Mouse (Mus musculus): ENCODE measurements around the gene Gm29776. TPM values are rescaled to one million over a fixed set of nuclear protein-coding genes. Genes with fewer than 3 reads are reported as not detected.

Gm29776 gene
- polyA plus RNA-seq, 1 experiment from 2014 or later: 0.20 TPM

GRCm38 (mm10) chr14:54732206-54732605 is 33.6 kb upstream of the Gm29776 start:
- H3K9me3 ChIP-seq (ENCODE audit: control insufficient read depth, low read length): no peaks in the 10 kb centered on the region
- H3K4me1 ChIP-seq (ENCODE audit: control insufficient read depth, insufficient read depth, low read length): no peaks in the 10 kb centered on the region
- 94% methylated on average over 8 of the region's 8 CpGs for WGBS
- H3K4me3 ChIP-seq (ENCODE audit: low read depth, low read length): no peak overlapping the region
- H3K27me3 ChIP-seq (ENCODE audit: control insufficient read depth, insufficient read depth, low read length): no peaks in the 10 kb centered on the region
- H3K36me3 ChIP-seq (ENCODE audit: control insufficient read depth, insufficient read depth, low read length): no peaks in the 10 kb centered on the region
- no peak overlapping the region for H3K9ac ChIP-seq (replicated peaks; ENCODE audit: low read depth, low read length)
- ATAC-seq (ENCODE audit: low read depth): no peak
- H3K4me2 ChIP-seq (ENCODE audit: low read depth, low read length): no peak overlapping the region
- no peak overlapping the region for H3K27ac ChIP-seq (ENCODE audit: low read depth, low read length)

GRCm38 (mm10) chr14:54730305-54730704 is 31.7 kb upstream of the Gm29776 start:
- Histone ChIP-seq H3K27me3 (ENCODE audit: control insufficient read depth, insufficient read depth, low read length) (no peaks in the 10 kb centered on the region), H3K36me3 (ENCODE audit: control insufficient read depth, insufficient read depth, low read length) (no peaks in the 10 kb centered on the region)
- WGBS: 95% methylated on average over 6 of the region's 6 CpGs

GRCm38 (mm10) chr14:54728823-54729653 is 30.4 kb upstream of the Gm29776 start:
- H3K4me1 ChIP-seq (ENCODE audit: control insufficient read depth, insufficient read depth, low read length): no peaks in the 10 kb centered on the region
- ATAC-seq (ENCODE audit: low read depth): no peak
- no peak overlapping the region for H3K9ac ChIP-seq (replicated peaks; ENCODE audit: low read depth, low read length)
- H3K36me3 ChIP-seq (ENCODE audit: control insufficient read depth, insufficient read depth, low read length): no peaks in the 10 kb centered on the region
- no peaks in the 10 kb centered on the region for H3K9me3 ChIP-seq (ENCODE audit: control insufficient read depth, low read length)
- H3K4me3 ChIP-seq (ENCODE audit: low read depth, low read length): no peak overlapping the region
- no peak overlapping the region for H3K27ac ChIP-seq (ENCODE audit: low read depth, low read length)
- H3K4me2 ChIP-seq (ENCODE audit: low read depth, low read length): no peak overlapping the region
- no peaks in the 10 kb centered on the region for H3K27me3 ChIP-seq (ENCODE audit: control insufficient read depth, insufficient read depth, low read length)
- 74% methylated on average over 13 of the region's 13 CpGs for WGBS

More at GRCm38 (mm10) chr14:54730305-54730704, 31.7 kb upstream of the Gm29776 start:
- no peaks in the 10 kb centered on the region for H3K9me3 ChIP-seq (ENCODE audit: control insufficient read depth, low read length)
- no peak overlapping the region for H3K4me2 ChIP-seq (ENCODE audit: low read depth, low read length)
- no peak overlapping the region for H3K4me3 ChIP-seq (ENCODE audit: low read depth, low read length)
- no peak overlapping the region for H3K27ac ChIP-seq (ENCODE audit: low read depth, low read length)
- H3K4me1 ChIP-seq (ENCODE audit: control insufficient read depth, insufficient read depth, low read length): no peaks in the 10 kb centered on the region
- H3K9ac ChIP-seq (replicated peaks; ENCODE audit: low read depth, low read length): no peak overlapping the region
- ATAC-seq (ENCODE audit: low read depth): no peak

- no peak overlapping the region for H3K27ac ChIP-seq (ENCODE audit: low read depth, low read length)
- 80% methylated on average over 5 of the region's 5 CpGs for WGBS
- H3K27me3 ChIP-seq (ENCODE audit: control insufficient read depth, insufficient read depth, low read length): no peaks in the 10 kb centered on the region
- no peaks in the 10 kb centered on the region for H3K4me1 ChIP-seq (ENCODE audit: control insufficient read depth, insufficient read depth, low read length)
- no peaks in the 10 kb centered on the region for H3K9me3 ChIP-seq (ENCODE audit: control insufficient read depth, low read length)
- no peak for ATAC-seq (ENCODE audit: low read depth)
- no peaks in the 10 kb centered on the region for H3K36me3 ChIP-seq (ENCODE audit: control insufficient read depth, insufficient read depth, low read length)
- no peak overlapping the region for H3K4me2 ChIP-seq (ENCODE audit: low read depth, low read length)
- no peak overlapping the region for H3K9ac ChIP-seq (replicated peaks; ENCODE audit: low read depth, low read length)
- no peak overlapping the region for H3K4me3 ChIP-seq (ENCODE audit: low read depth, low read length)
Measured at GRCm38 (mm10) chr14:54727565-54727964, 28.9 kb upstream of the Gm29776 start.

- Histone ChIP-seq H3K4me1 (ENCODE audit: control insufficient read depth, insufficient read depth, low read length) (no peaks in the 10 kb centered on the region), H3K27ac (ENCODE audit: low read depth, low read length) (no peak overlapping the region), H3K36me3 (ENCODE audit: control insufficient read depth, insufficient read depth, low read length) (no peaks in the 10 kb centered on the region), H3K4me2 (ENCODE audit: low read depth, low read length) (no peak overlapping the region), H3K4me3 (ENCODE audit: low read depth, low read length) (no peak overlapping the region), H3K9me3 (ENCODE audit: control insufficient read depth, low read length) (no peaks in the 10 kb centered on the region), H3K27me3 (ENCODE audit: control insufficient read depth, insufficient read depth, low read length) (no peaks in the 10 kb centered on the region), H3K9ac (replicated peaks; ENCODE audit: low read depth, low read length) (no peak overlapping the region)
- 83% methylated on average over 6 of the region's 6 CpGs for WGBS
- ATAC-seq (ENCODE audit: low read depth): no peak
Measured at GRCm38 (mm10) chr14:54724049-54724448, 25.4 kb upstream of the Gm29776 start.

GRCm38 (mm10) chr14:54721711-54722110 is 23.1 kb upstream of the Gm29776 start:
- no peak overlapping the region for H3K27ac ChIP-seq (ENCODE audit: low read depth, low read length)
- no peaks in the 10 kb centered on the region for H3K9me3 ChIP-seq (ENCODE audit: control insufficient read depth, low read length)
- no peak overlapping the region for H3K4me2 ChIP-seq (ENCODE audit: low read depth, low read length)
- no peak overlapping the region for H3K9ac ChIP-seq (replicated peaks; ENCODE audit: low read depth, low read length)
- H3K4me1 ChIP-seq (ENCODE audit: control insufficient read depth, insufficient read depth, low read length): no peaks in the 10 kb centered on the region
- no peaks in the 10 kb centered on the region for H3K36me3 ChIP-seq (ENCODE audit: control insufficient read depth, insufficient read depth, low read length)
- WGBS: 87% methylated on average over 10 of the region's 10 CpGs
- H3K4me3 ChIP-seq (ENCODE audit: low read depth, low read length): no peak overlapping the region
- no peak for ATAC-seq (ENCODE audit: low read depth)
- H3K27me3 ChIP-seq (ENCODE audit: control insufficient read depth, insufficient read depth, low read length): no peaks in the 10 kb centered on the region

GRCm38 (mm10) chr14:54720654-54721350 is 22.2 kb upstream of the Gm29776 start:
- Histone ChIP-seq H3K27ac (ENCODE audit: low read depth, low read length) (no peak overlapping the region), H3K36me3 (ENCODE audit: control insufficient read depth, insufficient read depth, low read length) (no peaks in the 10 kb centered on the region), H3K4me2 (ENCODE audit: low read depth, low read length) (no peak overlapping the region), H3K27me3 (ENCODE audit: control insufficient read depth, insufficient read depth, low read length) (no peaks in the 10 kb centered on the region), H3K9me3 (ENCODE audit: control insufficient read depth, low read length) (no peaks in the 10 kb centered on the region), H3K4me3 (ENCODE audit: low read depth, low read length) (no peak overlapping the region), H3K9ac (replicated peaks; ENCODE audit: low read depth, low read length) (no peak overlapping the region), H3K4me1 (ENCODE audit: control insufficient read depth, insufficient read depth, low read length) (no peaks in the 10 kb centered on the region)
- WGBS: 88% methylated on average over 7 of the region's 7 CpGs
- no peak for ATAC-seq (ENCODE audit: low read depth)

GRCm38 (mm10) chr14:54720041-54720440 is 21.4 kb upstream of the Gm29776 start:
- Histone ChIP-seq H3K27ac (ENCODE audit: low read depth, low read length) (no peak overlapping the region), H3K36me3 (ENCODE audit: control insufficient read depth, insufficient read depth, low read length) (no peaks in the 10 kb centered on the region), H3K4me1 (ENCODE audit: control insufficient read depth, insufficient read depth, low read length) (no peaks in the 10 kb centered on the region), H3K4me2 (ENCODE audit: low read depth, low read length) (no peak overlapping the region), H3K9ac (replicated peaks; ENCODE audit: low read depth, low read length) (no peak overlapping the region), H3K27me3 (ENCODE audit: control insufficient read depth, insufficient read depth, low read length) (no peaks in the 10 kb centered on the region), H3K4me3 (ENCODE audit: low read depth, low read length) (no peak overlapping the region), H3K9me3 (ENCODE audit: control insufficient read depth, low read length) (no peaks in the 10 kb centered on the region)
- ATAC-seq (ENCODE audit: low read depth): no peak
- 93% methylated on average over 11 of the region's 11 CpGs for WGBS

- ATAC-seq (ENCODE audit: low read depth): no peak
- H3K4me2 ChIP-seq (ENCODE audit: low read depth, low read length): peak overlapping the region; percentile 76; the same call in 1 of the 2 replicates
- H3K27ac ChIP-seq (ENCODE audit: low read depth, low read length): no peak overlapping the region
- 82% methylated on average over 1 of the region's 1 CpGs for WGBS
- H3K9me3 ChIP-seq (ENCODE audit: control insufficient read depth, low read length): no peaks in the 10 kb centered on the region
- H3K4me3 ChIP-seq (ENCODE audit: low read depth, low read length): no peak overlapping the region
- H3K9ac ChIP-seq (replicated peaks; ENCODE audit: low read depth, low read length): no peak overlapping the region
- H3K36me3 ChIP-seq (ENCODE audit: control insufficient read depth, insufficient read depth, low read length): no peaks in the 10 kb centered on the region
- no peaks in the 10 kb centered on the region for H3K4me1 ChIP-seq (ENCODE audit: control insufficient read depth, insufficient read depth, low read length)
- no peaks in the 10 kb centered on the region for H3K27me3 ChIP-seq (ENCODE audit: control insufficient read depth, insufficient read depth, low read length)
Measured at GRCm38 (mm10) chr14:54715402-54715801, 16.8 kb upstream of the Gm29776 start.
